Mouse (Mus musculus) embryonic facial prominence, embryonic 13.5 days (tissue): ENCODE measurements around the gene Gas7. TPM values are rescaled to one million over a fixed set of nuclear protein-coding genes. Genes with fewer than 3 reads are reported as not detected.

Experiments used
- ATAC-seq: fragments of 200-750 bp; cut with Nextera tagmentation; 2 replicates; pipeline ENCODE4 v1.8.0; 2017; ENCODE audit warnings: low read depth; ENCODE audit not compliant: insufficient number of reproducible peaks, insufficient read depth, low FRiP score, low TSS enrichment
- H3K27ac ChIP-seq: fragments of 300-500 bp; sonication (generic); 2 replicates; pipeline ENCODE4 v1.5.1; 2015; ENCODE audit warnings: moderate library complexity, mild to moderate bottlenecking, inconsistent platforms
- H3K27me3 ChIP-seq: fragments of 300-500 bp; sonication (generic); 2 replicates; pipeline ENCODE4 v1.6.1; 2015; ENCODE audit warnings: mild to moderate bottlenecking, inconsistent platforms
- H3K36me3 ChIP-seq: fragments of 300-500 bp; sonication (generic); 2 replicates; pipeline ENCODE4 v1.6.1; 2015; ENCODE audit warnings: mild to moderate bottlenecking, inconsistent platforms
- H3K4me1 ChIP-seq: fragments of 300-500 bp; sonication (generic); 2 replicates; pipeline ENCODE4 v1.6.1; 2015; ENCODE audit warnings: inconsistent platforms
- H3K4me2 ChIP-seq: fragments of 300-500 bp; sonication (generic); 2 replicates; pipeline ENCODE4 v1.6.1; 2015; ENCODE audit warnings: moderate library complexity, mild to moderate bottlenecking, inconsistent platforms
- H3K4me3 ChIP-seq: fragments of 300-500 bp; sonication (generic); 2 replicates; pipeline ENCODE4 v1.5.1; 2015; ENCODE audit warnings: mild to moderate bottlenecking, inconsistent platforms
- H3K9ac ChIP-seq: fragments of 300-500 bp; sonication (generic); 2 replicates; pipeline ENCODE4 v1.6.1; 2015; ENCODE audit warnings: mild to moderate bottlenecking, inconsistent platforms
- H3K9me3 ChIP-seq: fragments of 300-500 bp; sonication (generic); 2 replicates; pipeline ENCODE4 v1.6.1; 2016; ENCODE audit warnings: inconsistent platforms
- WGBS: fragments of 180-500 bp; shearing (Covaris S2); methylation state at CpG from one replicate; pipeline ENCODE4 v1.1.7; 2015; ENCODE audit warnings: mixed read lengths; 5-methylcytosine and 5-hydroxymethylcytosine counted together
- polyA plus RNA-seq: library from polyadenylated mRNA; unstranded; fragments of >200 nt; fragmentation: Nextera tagmentation; extraction: Ambion mirVana; gene quantifications from 2 replicates; pipeline ENCODE4 v1.2.1, GENCODE M21; 2015

Gas7 gene
- polyA plus RNA-seq, 1 experiment from 2014 or later = 9.3 TPM

- Histone ChIP-seq H3K9ac (no peak overlapping the region), H3K9me3 (no peaks in the 10 kb centered on the region), H3K36me3 (no peaks in the 10 kb centered on the region), H3K4me1 (peaks cover 14% of the 10 kb centered on the region; the same call in 1 of the 2 replicates), H3K27ac (no peak overlapping the region), H3K4me3 (no peak overlapping the region), H3K27me3 (no peaks in the 10 kb centered on the region), H3K4me2 (no peak overlapping the region)
- no peak for ATAC-seq
- WGBS = 61% methylated on average over 4 of the region's 4 CpGs
Measured at GRCm38 (mm10) chr11:67636201-67636600, 181.0 kb downstream of the Gas7 start.

DNA sequence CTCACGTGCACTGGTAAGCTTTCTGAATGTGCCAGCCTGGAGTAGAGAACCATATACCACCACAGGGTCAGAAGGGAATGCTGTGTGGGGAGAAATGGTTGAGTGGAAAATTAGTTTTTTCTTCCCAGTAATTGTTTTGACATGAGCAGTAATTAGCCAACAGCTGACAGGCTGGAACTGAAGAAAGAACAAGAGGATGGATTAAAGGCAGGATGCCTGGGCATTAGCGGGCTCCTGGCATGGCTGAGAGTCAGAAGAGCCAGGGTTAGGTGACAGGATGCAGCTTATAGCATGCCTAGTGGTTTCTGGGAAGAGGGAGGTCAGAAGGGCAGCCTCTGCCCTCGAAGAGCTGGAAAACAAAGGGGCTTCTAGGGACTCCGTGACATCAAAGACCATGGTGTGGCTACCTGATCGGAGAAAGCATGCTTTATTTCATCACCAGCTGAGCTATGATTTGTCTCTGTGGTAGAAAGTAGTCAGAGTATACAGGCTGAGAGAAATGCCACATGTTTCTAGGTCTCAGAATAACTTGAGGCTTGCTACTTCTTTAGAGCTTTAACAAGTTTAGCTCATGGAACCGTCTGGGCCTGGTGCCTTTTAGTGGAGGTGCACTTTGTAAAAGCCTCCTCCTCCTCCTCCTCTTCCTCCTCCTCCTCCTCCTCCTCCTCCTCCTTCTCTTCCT is 181.8 kb downstream of the Gas7 start:
- Histone ChIP-seq H3K4me2 (no peak overlapping the region), H3K27ac (no peak overlapping the region; the same call in 1 of the 2 replicates), H3K9ac (no peak overlapping the region), H3K9me3 (no peaks in the 10 kb centered on the region), H3K36me3 (no peaks in the 10 kb centered on the region), H3K4me1 (peaks cover 14% of the 10 kb centered on the region; the same call in 1 of the 2 replicates), H3K27me3 (no peaks in the 10 kb centered on the region), H3K4me3 (no peak overlapping the region)
- 39% methylated on average over 6 of the region's 6 CpGs for WGBS
- ATAC-seq = no peak

GRCm38 (mm10) chr11:67638401-67638800 is 183.2 kb downstream of the Gas7 start:
- Histone ChIP-seq H3K27me3 (no peaks in the 10 kb centered on the region), H3K4me1 (peaks cover 14% of the 10 kb centered on the region; the same call in 1 of the 2 replicates), H3K9ac (no peak overlapping the region), H3K27ac (no peak overlapping the region; the same call in 1 of the 2 replicates), H3K36me3 (no peaks in the 10 kb centered on the region), H3K9me3 (no peaks in the 10 kb centered on the region), H3K4me2 (no peak overlapping the region), H3K4me3 (no peak overlapping the region)
- WGBS = 83% methylated on average over 3 of the region's 3 CpGs
- no peak for ATAC-seq

DNA sequence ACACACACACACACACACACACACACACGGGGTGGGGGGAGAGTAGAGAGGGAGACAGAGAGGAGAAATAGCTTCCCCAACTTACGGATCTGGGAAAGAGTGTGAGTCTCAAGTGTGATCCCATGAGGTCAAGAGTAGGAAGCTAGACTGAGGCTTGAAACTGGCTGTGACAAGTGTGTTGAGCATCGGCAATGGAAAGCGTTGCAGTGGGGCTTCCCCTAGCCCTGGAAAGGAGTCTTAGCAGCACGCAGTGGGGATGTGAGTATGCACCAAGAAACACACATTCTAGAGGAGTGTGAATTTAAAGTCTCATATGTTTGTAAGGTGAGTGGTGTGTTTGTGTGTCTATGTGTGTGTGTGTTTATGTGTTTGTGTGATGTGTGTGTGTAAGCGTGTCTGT is 185.1 kb downstream of the Gas7 start:
- H3K36me3 ChIP-seq = no peaks in the 10 kb centered on the region
- peaks cover 12% of the 10 kb centered on the region; the same call in 1 of the 2 replicates for H3K4me1 ChIP-seq
- ATAC-seq = no peak
- no peak overlapping the region for H3K4me3 ChIP-seq
- no peaks in the 10 kb centered on the region for H3K9me3 ChIP-seq
- WGBS = 87% methylated on average over 6 of the region's 6 CpGs
- H3K4me2 ChIP-seq = no peak overlapping the region
- H3K27ac ChIP-seq = no peak overlapping the region
- no peaks in the 10 kb centered on the region for H3K27me3 ChIP-seq
- no peak overlapping the region for H3K9ac ChIP-seq

DNA sequence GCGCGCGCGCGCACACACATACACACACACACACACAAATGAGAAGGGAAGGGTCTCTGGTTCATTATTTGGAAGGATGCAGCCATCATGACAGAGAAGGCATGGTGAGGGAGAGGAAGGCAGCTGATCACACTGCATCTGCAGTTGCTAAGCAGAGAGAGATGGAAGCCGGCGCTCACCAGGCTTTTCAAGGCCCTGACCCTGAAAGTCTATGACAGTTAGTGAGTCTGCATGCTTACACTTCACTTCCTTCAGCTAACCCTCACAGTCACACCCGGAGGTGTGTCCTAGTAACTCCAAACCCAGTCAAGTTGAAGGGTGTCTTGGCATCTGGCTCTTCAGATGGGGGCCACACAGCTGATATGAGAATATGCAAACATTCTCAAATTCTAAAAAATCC is 187.2 kb downstream of the Gas7 start:
- WGBS = 92% methylated on average over 8 of the region's 8 CpGs
- H3K4me2 ChIP-seq = no peak overlapping the region
- no peak overlapping the region for H3K4me3 ChIP-seq
- peaks cover 9% of the 10 kb centered on the region; the same call in 1 of the 2 replicates for H3K4me1 ChIP-seq
- H3K9me3 ChIP-seq = no peaks in the 10 kb centered on the region
- H3K27me3 ChIP-seq = no peaks in the 10 kb centered on the region
- no peaks in the 10 kb centered on the region for H3K36me3 ChIP-seq
- H3K9ac ChIP-seq = no peak overlapping the region
- no peak overlapping the region for H3K27ac ChIP-seq
- no peak for ATAC-seq

DNA sequence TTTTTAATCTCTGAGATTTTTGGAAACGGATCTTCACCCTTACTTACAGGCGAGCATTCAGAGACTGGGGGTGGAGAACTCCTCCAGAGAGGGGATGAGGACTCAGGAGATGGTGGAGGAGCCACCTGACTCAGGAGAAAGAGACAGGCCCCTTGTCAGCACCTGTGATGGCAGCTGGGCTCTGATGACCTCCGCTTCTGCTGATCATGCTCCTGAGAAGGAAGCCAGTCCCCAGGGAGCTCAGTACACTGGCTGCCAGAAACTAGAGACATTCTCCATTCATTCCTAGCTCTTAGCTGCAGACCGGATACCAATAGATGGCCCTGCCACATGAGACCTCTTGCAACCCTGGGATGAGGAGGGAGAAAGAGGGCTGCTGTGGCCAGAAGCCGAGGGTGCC is 187.6 kb downstream of the Gas7 start:
- H3K36me3 ChIP-seq = no peaks in the 10 kb centered on the region
- no peak overlapping the region for H3K9ac ChIP-seq
- no peak overlapping the region for H3K4me2 ChIP-seq
- no peak for ATAC-seq
- H3K27me3 ChIP-seq = no peaks in the 10 kb centered on the region
- H3K4me3 ChIP-seq = no peak overlapping the region
- WGBS = 79% methylated on average over 5 of the region's 5 CpGs
- H3K9me3 ChIP-seq = no peaks in the 10 kb centered on the region
- peaks cover 9% of the 10 kb centered on the region; the same call in 1 of the 2 replicates for H3K4me1 ChIP-seq
- H3K27ac ChIP-seq = no peak overlapping the region

GRCm38 (mm10) chr11:67643465-67643864 is 188.2 kb downstream of the Gas7 start:
- no peak overlapping the region for H3K4me3 ChIP-seq
- no peak overlapping the region for H3K4me2 ChIP-seq
- no peak overlapping the region for H3K9ac ChIP-seq
- H3K36me3 ChIP-seq = no peaks in the 10 kb centered on the region
- ATAC-seq = no peak
- no peak overlapping the region for H3K27ac ChIP-seq
- H3K4me1 ChIP-seq = peaks cover 8% of the 10 kb centered on the region; the same call in 1 of the 2 replicates
- H3K9me3 ChIP-seq = no peaks in the 10 kb centered on the region
- H3K27me3 ChIP-seq = no peaks in the 10 kb centered on the region
- 76% methylated on average over 3 of the region's 3 CpGs for WGBS

DNA sequence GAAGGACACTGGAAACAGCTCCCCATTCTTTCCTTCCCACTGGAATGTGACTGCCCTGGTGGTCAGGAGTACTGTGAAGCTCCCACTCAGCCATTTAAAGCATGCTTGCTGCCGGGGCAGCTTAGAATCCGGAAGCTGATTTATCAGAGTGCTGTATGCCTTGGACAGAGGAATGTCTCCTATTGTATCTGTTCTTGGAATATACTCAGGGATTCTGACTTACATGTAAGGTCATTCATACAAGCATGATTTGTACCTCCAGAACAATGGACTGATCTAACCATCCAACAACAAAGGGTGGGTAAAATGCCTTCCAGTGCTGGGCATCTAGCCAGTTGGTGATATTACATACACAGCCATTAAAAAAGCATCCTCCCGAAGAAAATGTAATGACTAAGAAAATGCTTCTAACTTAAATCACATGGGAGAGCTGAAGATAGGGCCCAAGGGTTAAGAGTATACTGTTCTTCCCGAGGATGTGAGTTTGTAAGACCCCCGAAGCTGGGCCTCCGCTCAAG is 189.5 kb downstream of the Gas7 start:
- H3K36me3 ChIP-seq = no peaks in the 10 kb centered on the region
- no peak overlapping the region for H3K4me2 ChIP-seq
- no peaks in the 10 kb centered on the region for H3K9me3 ChIP-seq
- H3K4me1 ChIP-seq = no peaks in the 10 kb centered on the region
- no peak overlapping the region for H3K4me3 ChIP-seq
- no peak overlapping the region for H3K27ac ChIP-seq
- WGBS = 75% methylated on average over 6 of the region's 6 CpGs
- H3K27me3 ChIP-seq = no peaks in the 10 kb centered on the region; the same call in 1 of the 2 replicates
- ATAC-seq = no peak
- H3K9ac ChIP-seq = no peak overlapping the region

GRCm38 (mm10) chr11:67647745-67648144 is 192.5 kb downstream of the Gas7 start:
- Histone ChIP-seq H3K9me3 (no peaks in the 10 kb centered on the region), H3K9ac (no peak overlapping the region), H3K36me3 (no peaks in the 10 kb centered on the region), H3K4me1 (peaks cover 10% of the 10 kb centered on the region), H3K4me3 (no peak overlapping the region), H3K27me3 (no peaks in the 10 kb centered on the region; the same call in 1 of the 2 replicates), H3K27ac (no peak overlapping the region), H3K4me2 (no peak overlapping the region)
- no peak for ATAC-seq
- 35% methylated on average over 5 of the region's 5 CpGs for WGBS

GRCm38 (mm10) chr11:67648651-67649407 is 193.6 kb downstream of the Gas7 start:
- Histone ChIP-seq H3K4me3 (no peak overlapping the region), H3K27ac (no peak overlapping the region), H3K36me3 (no peaks in the 10 kb centered on the region), H3K4me2 (no peak overlapping the region), H3K4me1 (peaks cover 16% of the 10 kb centered on the region), H3K9me3 (no peaks in the 10 kb centered on the region), H3K9ac (no peak overlapping the region), H3K27me3 (no peaks in the 10 kb centered on the region; the same call in 1 of the 2 replicates)
- ATAC-seq = no peak
- WGBS = 73% methylated on average over 11 of the region's 11 CpGs

- Histone ChIP-seq H3K36me3 (no peaks in the 10 kb centered on the region), H3K9me3 (no peaks in the 10 kb centered on the region), H3K27ac (no peak overlapping the region), H3K9ac (no peak overlapping the region), H3K27me3 (no peaks in the 10 kb centered on the region; the same call in 1 of the 2 replicates), H3K4me2 (no peak overlapping the region), H3K4me3 (no peak overlapping the region), H3K4me1 (peaks cover 16% of the 10 kb centered on the region)
- 55% methylated on average over 10 of the region's 10 CpGs for WGBS
- no peak for ATAC-seq
Measured at GRCm38 (mm10) chr11:67649971-67650707, 194.9 kb downstream of the Gas7 start.
